Mouse (Mus musculus) liver, postnatal 0 days (tissue): ENCODE data around the gene Fam131a.

Experiments
- CTCF ChIP-seq: sonication (generic); IDR thresholded peaks from 2 replicates; pipeline ENCODE4 v1.5.1; 2016; ENCODE audit warnings: antibody characterized with exemption, low read depth
- EP300 ChIP-seq: IDR thresholded peaks from 2 replicates; pipeline ENCODE4 v1.6.1; 2016; ENCODE audit warnings: antibody characterized with exemption, low read depth, mild to moderate bottlenecking

DNA sequence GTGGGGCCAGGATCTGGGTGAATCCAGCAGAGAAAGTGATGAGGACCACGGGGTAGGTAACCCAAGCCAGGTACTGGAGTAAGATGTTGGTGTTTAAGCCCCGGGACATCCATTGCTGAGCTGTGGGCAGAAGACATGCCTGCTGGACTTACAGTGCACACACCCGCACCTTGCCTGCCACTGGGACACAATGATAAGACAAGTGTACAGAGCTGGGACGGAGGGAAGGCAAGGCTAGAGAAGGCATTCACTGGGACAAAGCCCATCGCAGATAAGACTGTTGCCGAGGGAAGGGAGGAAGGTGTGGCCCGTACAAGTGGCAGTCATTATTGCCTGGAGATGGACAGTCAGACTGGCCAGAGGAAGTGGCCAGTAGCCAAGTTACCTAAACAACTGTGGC lies 19.8 kb downstream of the Fam131a start:
- TF ChIP-seq CTCF = no peak
- TF ChIP-seq EP300 = peak; percentile 37; the same call in 1 of the 2 replicates
